Mouse (Mus musculus) cortical plate, adult 2 months (tissue): ENCODE results near the gene Abhd17a.

Experiments
- CTCF ChIP-seq: fragments of 200-500 bp; IDR thresholded peaks from 2 replicates; pipeline ENCODE4 v1.5.1; 2011; ENCODE audit warnings: mild to moderate bottlenecking, control low read depth, low read length; ENCODE audit not compliant: insufficient read depth; ENCODE audit errors: extremely low read depth
- POLR2A ChIP-seq: fragments of 200-500 bp; IDR thresholded peaks from 2 replicates; pipeline ENCODE4 v1.6.1; 2011; ENCODE audit warnings: mild to moderate bottlenecking, low read length, control low read depth; ENCODE audit not compliant: insufficient read depth; ENCODE audit errors: extremely low read depth

GRCm38 (mm10) chr10:80539493-80539892, 50.6 kb downstream of the Abhd17a start:
- TF ChIP-seq CTCF = no peak
- TF ChIP-seq POLR2A = no peak
